Mouse (Mus musculus): Measurements from ENCODE around the gene Cltrn.

The Cltrn gene

DNA sequence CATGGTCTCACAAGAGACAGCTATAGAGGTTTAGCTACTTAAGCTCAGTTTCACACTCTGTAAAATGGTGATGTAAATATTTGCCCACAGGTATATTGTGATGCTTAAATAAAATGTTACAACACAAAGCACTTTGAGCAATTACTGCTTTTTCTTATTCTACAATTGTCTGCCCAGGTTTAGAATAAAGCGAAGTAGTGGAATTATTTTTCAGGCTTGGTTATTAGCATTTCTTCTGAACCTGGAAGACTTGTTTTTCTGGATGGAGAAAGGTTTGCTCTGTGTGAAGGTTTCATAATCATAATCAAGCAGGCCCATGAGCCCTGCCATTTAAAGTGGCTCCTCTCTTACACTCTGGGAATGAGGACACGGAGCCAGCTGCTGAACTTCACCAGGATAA, 50.4 kb downstream of the Cltrn start, which contains the start of gene Ace2:
Gene Ace2, plus strand, starts transcription at position 301 of the 400 bp plus-strand sequence.
- no peak for DNase-seq (ENCODE audit: low read depth)

DNA sequence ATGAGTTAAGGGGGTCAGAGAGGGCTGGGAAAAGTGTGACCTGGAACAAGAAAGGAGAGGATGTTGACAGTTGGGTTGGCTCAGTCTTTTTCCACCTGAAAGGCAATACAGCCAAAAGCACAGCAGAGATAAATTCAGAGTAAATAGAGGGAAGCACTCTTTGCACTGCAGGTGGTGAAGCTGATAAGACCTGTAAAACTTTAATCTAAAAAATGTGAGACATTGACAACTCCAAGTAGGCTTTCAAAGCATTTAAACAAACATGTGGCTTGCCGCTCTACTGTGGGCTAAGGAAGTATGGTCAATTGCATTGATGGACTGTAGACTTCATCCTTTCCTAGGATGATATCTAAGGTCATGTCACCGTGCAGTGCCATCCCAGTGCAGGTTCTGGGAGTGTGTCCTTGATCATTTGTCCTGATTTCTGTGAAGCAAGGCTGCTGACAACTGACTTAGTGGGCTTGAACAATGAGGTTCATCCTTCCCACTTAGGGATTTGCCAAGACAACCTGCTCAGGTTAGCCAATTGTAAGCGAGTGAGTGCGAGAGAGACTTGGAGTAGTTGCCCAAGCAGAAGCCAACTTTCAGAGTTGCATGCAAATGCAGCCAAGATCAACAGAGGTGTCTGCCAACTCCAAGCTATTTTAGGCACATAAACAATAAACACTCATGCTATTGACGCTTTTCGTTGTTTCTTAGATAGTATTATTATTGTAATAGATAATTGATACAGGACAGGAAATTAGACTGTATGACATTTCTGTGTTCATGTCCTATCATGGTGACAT, 57.0 kb downstream of the Cltrn start:
- DNase-seq (ENCODE audit: low read depth), result peak; percentile 28

DNA sequence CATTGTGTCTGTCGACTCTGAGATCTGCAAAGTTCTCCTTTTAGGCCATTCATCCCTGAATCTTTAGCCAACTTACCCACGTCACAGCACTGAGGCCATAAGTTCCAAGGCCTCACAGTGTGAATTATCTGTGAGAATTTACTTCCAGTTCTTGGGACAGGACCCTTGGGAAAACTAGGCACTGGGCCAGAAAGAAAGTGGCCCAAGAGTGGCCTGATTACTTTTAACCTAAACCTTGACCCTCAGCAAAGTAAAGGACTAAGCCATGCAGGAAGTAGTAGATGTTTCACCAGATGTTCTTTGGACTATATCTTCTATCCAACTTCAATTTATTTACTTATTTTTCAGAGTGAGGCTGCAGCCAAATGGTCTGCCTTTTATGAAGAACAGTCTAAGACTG, 64.1 kb downstream of the Cltrn start:
- DNase-seq (ENCODE audit: low read depth), result no peak

DNA sequence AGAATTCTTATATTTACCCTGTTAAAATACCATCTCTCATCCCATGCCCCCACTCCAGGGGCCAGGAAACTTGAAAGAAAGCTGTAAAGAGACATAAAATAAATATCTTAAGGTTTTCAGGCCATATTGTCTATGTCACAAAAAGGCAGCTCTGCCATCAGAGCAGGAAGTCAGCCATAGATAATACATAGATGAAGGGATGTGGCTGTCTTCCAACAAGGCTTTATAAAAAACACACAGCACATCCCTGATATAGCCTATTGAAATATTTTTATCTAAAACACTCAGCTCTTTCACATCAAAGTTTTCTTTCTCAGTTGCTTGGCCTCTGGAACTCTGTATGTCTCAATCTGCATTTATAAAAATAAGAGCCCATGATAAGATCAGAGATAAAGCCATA, 65.0 kb downstream of the Cltrn start:
- no peak for DNase-seq (ENCODE audit: low read depth)

DNA sequence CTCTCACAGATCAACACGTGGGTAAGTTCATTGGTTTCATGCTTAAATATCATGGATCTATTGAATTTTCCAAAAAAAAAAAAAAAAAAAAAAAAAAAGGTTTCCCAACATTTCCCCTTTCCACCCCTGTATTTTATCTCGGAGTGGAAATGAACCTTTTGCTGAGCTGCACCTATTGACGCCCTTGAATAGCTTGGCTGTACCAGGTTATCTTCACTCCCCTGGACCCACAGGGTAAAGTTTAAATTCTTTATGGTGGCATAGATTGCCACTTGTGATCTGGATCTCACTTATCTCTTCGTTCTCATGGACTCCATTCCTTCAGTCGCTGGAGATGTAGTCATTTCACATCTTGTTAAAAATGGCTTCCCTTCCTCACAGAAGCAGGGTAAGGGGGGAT, 66.0 kb downstream of the Cltrn start:
- no peak for DNase-seq (ENCODE audit: low read depth)

DNA sequence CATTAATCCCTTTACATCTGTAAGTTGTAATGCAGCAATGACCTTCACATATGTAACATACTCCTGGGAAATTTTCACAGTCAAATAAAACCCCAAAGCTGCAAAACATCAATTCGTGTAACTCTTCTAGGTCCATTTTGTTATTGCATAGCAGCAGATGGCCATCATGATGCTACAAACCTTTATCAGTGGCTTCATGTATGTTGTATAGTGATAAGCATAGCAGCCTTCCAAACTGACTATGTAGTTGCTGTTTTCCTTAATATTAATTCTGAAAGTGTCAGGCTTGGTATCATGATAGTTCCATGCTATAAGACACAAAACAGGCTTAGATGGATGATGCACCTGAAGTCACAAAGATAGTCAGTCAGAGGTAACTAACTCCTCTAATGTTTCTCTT, 76.1 kb downstream of the Cltrn start:
- DNase-seq (ENCODE audit: low read depth), result no peak

All from NIH3T3 (cell line).